Mouse (Mus musculus) CH12.LX (cell line): ENCODE data around the gene Spg20. TPM values are rescaled to one million over a fixed set of nuclear protein-coding genes. Genes with fewer than 3 reads are reported as not detected.
A peak's percentile ranks its signal among the peaks of the same experiment; 100 is the strongest.

ENCODE experiments used
- DNase-seq: peaks from one replicate; pipeline ENCODE4 v3.0.0-alpha.2; 2013; ENCODE audit errors: extremely low read depth
- H3K27ac ChIP-seq: 2 replicates; pipeline ENCODE4 v1.5.1; 2012; ENCODE audit warnings: low read depth, mild to moderate bottlenecking, control low read depth, moderate library complexity; ENCODE audit not compliant: insufficient read depth
- H3K27me3 ChIP-seq: replicated peaks from 2 replicates; pipeline ENCODE3; 2012; ENCODE audit warnings: inconsistent platforms
- H3K36me3 ChIP-seq, 2 experiments: replicated peaks in 1 of 2; 2 replicates each; pipeline versions ENCODE3 to v1.6.1; 2012; ENCODE audit warnings: inconsistent platforms in 1 of 2, low read length in 1 of 2, mild to moderate bottlenecking in 1 of 2, mixed read lengths in 1 of 2, moderate library complexity in 1 of 2; ENCODE audit not compliant: control insufficient read depth in 1 of 2, insufficient read depth in 1 of 2
- H3K4me1 ChIP-seq, 2 experiments: 2 replicates each; pipeline ENCODE4 v1.6.1; 2012; ENCODE audit warnings: inconsistent platforms in 1 of 2, moderate library complexity in 1 of 2; ENCODE audit not compliant: insufficient read depth in 2 of 2, control insufficient read depth in 1 of 2
- H3K4me2 ChIP-seq: 2 replicates; pipeline ENCODE4 v1.6.1; 2012; ENCODE audit warnings: low read depth, mild to moderate bottlenecking, control low read depth; ENCODE audit not compliant: poor library complexity, insufficient read depth, severe bottlenecking
- H3K4me3 ChIP-seq, 3 experiments: fragments of 150-350 bp in 1 of 3; sonication (generic) in 1 of 3; replicated peaks in 1 of 3; 2 replicates each; pipeline versions ENCODE3 to v1.5.1; 2011 to 2012; ENCODE audit warnings: low read depth in 2 of 3, low read length in 2 of 3, mild to moderate bottlenecking in 2 of 3, moderate library complexity in 2 of 3, control low read depth in 1 of 3, improper control_type of control experiment in 1 of 3, inconsistent platforms in 1 of 3, mixed read lengths in 1 of 3; ENCODE audit not compliant: poor library complexity in 1 of 3
- H3K79me2 ChIP-seq: replicated peaks from 2 replicates; pipeline ENCODE4 v1.6.1; 2012; ENCODE audit warnings: mild to moderate bottlenecking, moderate library complexity; ENCODE audit not compliant: control insufficient read depth, poor library complexity, insufficient read depth, severe bottlenecking; ENCODE audit errors: extremely low read depth
- H3K9ac ChIP-seq: 2 replicates; pipeline ENCODE4 v1.6.1; 2012; ENCODE audit warnings: low read depth, mild to moderate bottlenecking, control low read depth, moderate library complexity; ENCODE audit not compliant: insufficient read depth
- H3K9me3 ChIP-seq: replicated peaks from 2 replicates; pipeline ENCODE3; 2012; ENCODE audit warnings: low read length, inconsistent platforms, mixed read lengths
- CHD1 ChIP-seq: IDR thresholded peaks from 2 replicates; pipeline ENCODE4 v1.6.1; 2012; ENCODE audit warnings: low read depth, low read length, improper control_type of control experiment, inconsistent platforms
- CTCF ChIP-seq, 2 experiments: IDR thresholded peaks in 1 of 2; conservative IDR thresholded peaks in 1 of 2; 2 replicates each; pipeline ENCODE4 v1.5.1; 2011 to 2012; ENCODE audit warnings: low read depth in 2 of 2, low read length in 2 of 2, improper control_type of control experiment in 1 of 2, inconsistent platforms in 1 of 2, mild to moderate bottlenecking in 1 of 2, moderate library complexity in 1 of 2
- HCFC1 ChIP-seq: IDR thresholded peaks from 2 replicates; pipeline ENCODE4 v1.6.1; 2012; ENCODE audit warnings: low read depth, mild to moderate bottlenecking, inconsistent platforms, low read length, improper control_type of control experiment
- JUN ChIP-seq: IDR thresholded peaks from 2 replicates; pipeline ENCODE4 v1.6.1; 2011; ENCODE audit warnings: low read depth, mild to moderate bottlenecking, low read length, improper control_type of control experiment, moderate library complexity; ENCODE audit not compliant: insufficient read depth
- JUND ChIP-seq: conservative IDR thresholded peaks from 2 replicates; pipeline ENCODE4 v1.6.1; 2011; ENCODE audit warnings: low read depth, low read length, improper control_type of control experiment
- MAFK ChIP-seq: IDR thresholded peaks from 2 replicates; pipeline ENCODE4 v1.6.1; 2011; ENCODE audit warnings: low read length, improper control_type of control experiment; ENCODE audit not compliant: insufficient replicate concordance
- MAX ChIP-seq: IDR thresholded peaks from 2 replicates; pipeline ENCODE4 v1.6.1; 2011; ENCODE audit warnings: low read length, improper control_type of control experiment
- MXI1 ChIP-seq: IDR thresholded peaks from 2 replicates; pipeline ENCODE4 v1.6.1; 2011; ENCODE audit warnings: mild to moderate bottlenecking, low read depth, low read length, improper control_type of control experiment
- MYC ChIP-seq: IDR thresholded peaks from 2 replicates; pipeline ENCODE4 v1.6.1; 2011; ENCODE audit warnings: low read depth, mild to moderate bottlenecking, improper control_type of control experiment, low read length
- NRF1 ChIP-seq: IDR thresholded peaks from 2 replicates; pipeline ENCODE4 v1.6.1; 2014; ENCODE audit warnings: low read depth, mild to moderate bottlenecking, inconsistent platforms, low read length, improper control_type of control experiment, moderate library complexity
- RCOR1 ChIP-seq: conservative IDR thresholded peaks from 2 replicates; pipeline ENCODE4 v1.6.1; 2012; ENCODE audit warnings: low read depth, mild to moderate bottlenecking, inconsistent platforms, low read length, improper control_type of control experiment
- SIN3A ChIP-seq: IDR thresholded peaks from 2 replicates; pipeline ENCODE4 v1.6.1; 2012; ENCODE audit warnings: low read length, improper control_type of control experiment, inconsistent platforms
- TBP ChIP-seq: conservative IDR thresholded peaks from 2 replicates; pipeline ENCODE4 v1.6.1; 2011; ENCODE audit warnings: low read depth, low read length, improper control_type of control experiment
- USF1 ChIP-seq: IDR thresholded peaks from 2 replicates; pipeline ENCODE4 v1.6.1; 2014; ENCODE audit warnings: low read depth, mild to moderate bottlenecking, inconsistent platforms, low read length, improper control_type of control experiment
- ZNF384 ChIP-seq: IDR thresholded peaks from 2 replicates; pipeline ENCODE4 v1.6.1; 2012; ENCODE audit warnings: low read depth, low read length, improper control_type of control experiment, inconsistent platforms
- dilution Hi-C: fragments of 300-500 bp; cut with MboI; formaldehyde crosslinking; loops from 2 replicates; pipeline ENCODE4 v1.14.3; 2020; ENCODE audit warnings: low sequenced_read_pairs; ENCODE audit not compliant: extremely low pct_unique_long_range_greater_than_20kb, extremely low pct_ligation_motif_present
- in situ Hi-C: fragments of 300-500 bp; cut with MboI; formaldehyde crosslinking; loops from 3 replicates; pipeline ENCODE4 v1.14.3; 2019; ENCODE audit warnings: low sequenced_read_pairs, low pct_ligation_motif_present, low pct_unique_long_range_greater_than_20kb, mixed read lengths
- polyA plus RNA-seq: library from polyadenylated mRNA; unstranded; fragments of >175 nt; gene quantifications from 2 replicates; pipeline ENCODE4 v1.2.1, GENCODE M21; 2012; ENCODE audit warnings: low read depth; ENCODE audit not compliant: insufficient read length
- total RNA-seq, 2 experiments: library from RNA; depleted of rRNA; stranded (reverse); fragments of 300-350 nt in 1 of 2; fragments of >200 nt in 1 of 2; gene quantifications; 2 replicates each; pipeline ENCODE4 v1.2.3; 2012 to 2014

Spg20 gene
- total and polyA plus RNA-seq, 3 experiments = 31.5 to 43.0 (median 38.2) TPM

DNA sequence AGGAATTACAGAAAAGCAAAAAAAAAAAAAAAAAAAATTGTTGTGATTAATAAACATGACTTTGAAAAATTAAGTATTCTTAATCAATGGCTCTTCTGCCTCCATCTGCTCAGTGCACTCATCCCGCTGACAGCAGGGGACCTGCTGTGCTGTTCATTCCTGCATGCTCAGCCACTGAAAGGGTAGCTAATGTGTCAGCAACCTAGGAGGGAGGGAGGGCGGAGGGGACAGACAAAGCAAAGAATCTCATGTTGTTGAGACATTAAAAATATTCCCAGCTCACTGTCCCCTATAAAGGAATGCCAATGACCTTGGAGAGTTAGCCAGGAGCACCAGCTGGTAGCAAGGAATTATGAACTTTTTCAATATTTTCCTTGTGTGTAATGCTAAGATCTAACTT, 13.9 kb upstream of the Spg20 start:
- Histone ChIP-seq H3K36me3 (no peaks in the 10 kb centered on the region), H3K9ac (no peak overlapping the region), H3K79me2 (no peaks in the 10 kb centered on the region), H3K27ac (no peak overlapping the region), H3K27me3 (no peaks in the 10 kb centered on the region), H3K4me2 (no peak overlapping the region), H3K4me3 (no peak overlapping the region)
- dilution Hi-C loops (no loop called here), in situ Hi-C loops (no loop called here)
- no peak for DNase-seq
- TF ChIP-seq JUND (no peak), HCFC1 (no peak), USF1 (no peak), SIN3A (no peak), MYC (no peak), CTCF (conservative IDR thresholded peaks at IDR 0.05 in 1 of 2, IDR thresholded peaks at IDR 0.05 in 1 of 2; ENCODE audit: low read depth in 2 of 2, low read length in 2 of 2) (no peak), CHD1 (no peak), MAX (no peak), RCOR1 (no peak), JUN (no peak), NRF1 (no peak), TBP (no peak), MAFK (no peak), MXI1 (no peak)
- TF ChIP-seq, all 38 proteins: peak for 0
- Histone ChIP-seq H3K9me3 (no peaks in the 10 kb centered on the region), H3K4me1 (no peaks in the 10 kb centered on the region)

DNA sequence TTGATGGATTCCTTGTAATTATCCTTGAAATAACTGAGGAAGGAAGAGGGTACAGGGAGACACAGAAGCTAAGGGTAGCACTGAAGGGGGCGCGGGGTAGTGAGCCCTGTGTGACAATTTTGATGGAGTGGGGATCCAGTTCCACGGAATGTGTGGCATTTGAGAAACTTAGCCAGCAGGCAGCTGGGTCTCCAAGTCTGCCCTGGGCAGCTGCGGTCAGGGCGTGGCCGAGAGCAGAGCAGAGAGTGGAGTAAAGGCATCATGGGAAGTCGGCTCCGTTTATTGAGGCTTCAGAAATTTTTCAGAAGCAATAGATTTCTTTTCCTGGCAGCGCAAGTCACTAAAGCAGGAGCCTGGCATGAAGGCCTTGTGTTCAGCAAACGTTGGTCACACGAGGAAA, 12.9 kb upstream of the Spg20 start:
- no peaks in the 10 kb centered on the region for H3K36me3 ChIP-seq

DNA sequence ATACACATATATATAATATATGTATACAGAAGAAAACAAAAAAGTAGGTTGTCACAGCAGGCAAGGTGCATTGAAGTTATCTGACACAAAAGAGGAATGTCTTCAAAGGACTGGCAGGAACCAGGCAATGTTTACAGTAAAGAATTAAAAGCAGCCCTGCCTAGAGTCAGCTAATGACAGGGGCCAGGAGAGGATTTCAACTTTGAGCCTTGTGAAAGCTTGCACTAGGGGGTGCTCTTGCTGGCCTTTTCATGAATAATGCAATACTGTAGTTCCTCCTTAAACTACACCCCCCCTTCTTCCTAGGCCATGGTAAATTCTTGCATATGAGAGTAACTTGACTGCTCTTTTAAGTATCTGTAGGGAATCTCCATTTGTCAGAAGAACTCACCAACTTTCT, 10.8 kb upstream of the Spg20 start:
- no peaks in the 10 kb centered on the region for H3K27me3 ChIP-seq
- H3K9ac ChIP-seq = no peak overlapping the region
- H3K4me3 ChIP-seq = no peak overlapping the region
- dilution Hi-C loops = no loop called here
- H3K9me3 ChIP-seq = peaks cover 8% of the 10 kb centered on the region
- in situ Hi-C loops = no loop called here
- H3K79me2 ChIP-seq = no peaks in the 10 kb centered on the region
- no peak overlapping the region for H3K4me2 ChIP-seq
- no peaks in the 10 kb centered on the region for H3K36me3 ChIP-seq
- no peaks in the 10 kb centered on the region for H3K4me1 ChIP-seq
- H3K27ac ChIP-seq = no peak overlapping the region
- no peak for DNase-seq
- TF ChIP-seq ZNF384 = no peak
- TF ChIP-seq CTCF (conservative IDR thresholded peaks at IDR 0.05 in 1 of 2, IDR thresholded peaks at IDR 0.05 in 1 of 2; ENCODE audit: low read depth in 2 of 2, low read length in 2 of 2) = peak in 1 of 2 experiments; percentile 31; a peak in 1 of 4 replicates

More for the DNA sequence above, 12.9 kb upstream of the Spg20 start:
- Histone ChIP-seq H3K9ac (no peak overlapping the region), H3K27me3 (no peaks in the 10 kb centered on the region), H3K9me3 (peaks cover 2% of the 10 kb centered on the region), H3K4me1 (no peaks in the 10 kb centered on the region), H3K4me2 (no peak overlapping the region), H3K79me2 (no peaks in the 10 kb centered on the region), H3K27ac (no peak overlapping the region), H3K4me3 (no peak overlapping the region)
- TF ChIP-seq MAFK (no peak), JUN (no peak), NRF1 (no peak)
- DNase-seq = no peak
- in situ Hi-C loops = no loop called here
- dilution Hi-C loops = no loop called here
